Mouse (Mus musculus) forebrain, embryonic 14.5 days (tissue): ENCODE data around the gene Svopl. TPM values are rescaled to one million over a fixed set of nuclear protein-coding genes. Genes with fewer than 3 reads are reported as not detected.

Experiments
- ATAC-seq: fragments of 200-750 bp; cut with Nextera tagmentation; 2 replicates; pipeline ENCODE4 v1.8.0; 2017; ENCODE audit warnings: mild to moderate bottlenecking, moderate library complexity
- DNase-seq: peaks from one replicate; pipeline ENCODE4 v3.0.0-alpha.2; 2015; ENCODE audit warnings: low spot score
- H3K27ac ChIP-seq: fragments of 300-500 bp; sonication (generic); 2 replicates; pipeline ENCODE4 v1.5.1; 2014; ENCODE audit warnings: low read depth, mild to moderate bottlenecking, control low read depth, low read length, moderate library complexity
- H3K27me3 ChIP-seq: fragments of 300-500 bp; sonication (generic); replicated peaks from 2 replicates; pipeline ENCODE4 v1.6.1; 2014; ENCODE audit warnings: low read length, control low read depth, mixed read lengths; ENCODE audit not compliant: control insufficient read depth, insufficient read depth
- H3K36me3 ChIP-seq: fragments of 300-500 bp; sonication (generic); 2 replicates; pipeline ENCODE4 v1.6.1; 2014; ENCODE audit warnings: low read length, control low read depth; ENCODE audit not compliant: control insufficient read depth, insufficient read depth
- H3K4me1 ChIP-seq: fragments of 300-500 bp; sonication (generic); 2 replicates; pipeline ENCODE4 v1.6.1; 2014; ENCODE audit warnings: antibody characterized with exemption, low read length, control low read depth; ENCODE audit not compliant: control insufficient read depth, insufficient read depth
- H3K4me2 ChIP-seq: fragments of 300-500 bp; sonication (generic); 2 replicates; pipeline ENCODE4 v1.6.1; 2014; ENCODE audit warnings: mild to moderate bottlenecking, control low read depth, low read length
- H3K4me3 ChIP-seq: fragments of 300-500 bp; sonication (generic); 2 replicates; pipeline ENCODE4 v1.5.1; 2014; ENCODE audit warnings: low read depth, low read length, control low read depth
- H3K9ac ChIP-seq: fragments of 300-500 bp; sonication (generic); 2 replicates; pipeline ENCODE4 v1.6.1; 2014; ENCODE audit warnings: mild to moderate bottlenecking, low read length, control low read depth, moderate library complexity
- H3K9me3 ChIP-seq: fragments of 300-500 bp; sonication (generic); replicated peaks from 2 replicates; pipeline ENCODE4 v1.6.1; 2016; ENCODE audit warnings: low read length, control low read depth, mixed read lengths; ENCODE audit not compliant: control insufficient read depth
- WGBS: fragments of 180-500 bp; shearing (Covaris S2); extraction: QIAGEN DNeasy Blood & Tissue Kit; methylation state at CpG from one replicate; pipeline ENCODE4 v1.1.7; 2014; 5-methylcytosine and 5-hydroxymethylcytosine counted together
- polyA plus RNA-seq: library from polyadenylated mRNA; unstranded; fragments of >200 nt; fragmentation: Nextera tagmentation; extraction: Ambion mirVana; gene quantifications from 2 replicates; pipeline ENCODE4 v1.2.1, GENCODE M21; 2014

Gene Svopl
- polyA plus RNA-seq, 1 experiment from 2014 or later = 0.58 TPM

DNA sequence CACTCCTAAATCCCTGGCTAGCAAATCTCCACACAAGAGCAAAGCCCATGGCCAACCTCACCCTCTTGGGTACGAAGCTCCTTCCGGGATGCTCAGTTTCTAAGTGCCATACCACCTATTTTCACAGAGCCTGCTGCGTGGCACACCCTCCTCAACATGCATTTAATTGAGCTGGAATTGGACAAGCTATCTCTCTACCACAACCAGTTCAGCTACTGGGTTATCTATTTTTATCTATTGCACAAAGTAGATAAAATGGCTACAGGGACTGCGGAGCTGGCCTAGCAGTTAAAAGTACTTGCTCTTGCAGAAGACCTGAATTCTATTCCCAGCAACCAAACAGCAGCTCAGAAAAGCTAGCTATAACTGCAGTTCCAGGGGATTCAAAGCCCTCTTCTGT is 24.5 kb upstream of the Svopl start:
- Histone ChIP-seq H3K27me3 (no peaks in the 10 kb centered on the region), H3K4me1 (no peaks in the 10 kb centered on the region), H3K4me2 (no peak overlapping the region), H3K4me3 (no peak overlapping the region), H3K27ac (no peak overlapping the region), H3K9me3 (no peaks in the 10 kb centered on the region), H3K9ac (no peak overlapping the region), H3K36me3 (no peaks in the 10 kb centered on the region)
- 91% methylated on average over 4 of the region's 4 CpGs for WGBS
- DNase-seq (no peak), ATAC-seq (no peak)

DNA sequence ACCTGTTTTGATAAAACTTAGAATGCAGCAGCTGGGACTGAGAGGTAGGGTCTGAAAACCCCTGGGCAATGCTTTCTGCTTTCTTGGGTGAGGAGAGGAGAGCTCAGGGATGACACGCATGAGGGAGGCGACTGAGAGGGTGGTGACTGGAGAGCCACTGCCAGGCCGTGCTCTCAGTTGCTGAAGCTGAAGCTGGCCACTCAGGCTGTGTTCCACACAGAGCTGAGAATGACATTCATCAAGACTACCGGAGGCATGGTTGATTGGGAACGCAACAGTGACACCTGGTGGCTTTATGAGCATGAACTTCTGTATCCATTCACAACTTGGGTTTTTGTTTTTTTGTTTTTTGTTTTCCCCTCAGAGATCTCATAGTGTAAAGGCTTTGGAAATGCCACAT is 19.4 kb upstream of the Svopl start:
- no peaks in the 10 kb centered on the region for H3K27me3 ChIP-seq
- no peaks in the 10 kb centered on the region for H3K9me3 ChIP-seq
- H3K27ac ChIP-seq = no peak overlapping the region
- 0% methylated on average over 5 of the region's 5 CpGs for WGBS
- DNase-seq = peak; percentile 92
- 0 out of 2 replicates have a peak, but pooled peaks cover 2% of the 10 kb centered on the region for H3K4me1 ChIP-seq
- H3K4me3 ChIP-seq = no peak overlapping the region
- ATAC-seq = peak; percentile 94
- H3K9ac ChIP-seq = no peak overlapping the region
- H3K36me3 ChIP-seq = no peaks in the 10 kb centered on the region
- no peak overlapping the region for H3K4me2 ChIP-seq

DNA sequence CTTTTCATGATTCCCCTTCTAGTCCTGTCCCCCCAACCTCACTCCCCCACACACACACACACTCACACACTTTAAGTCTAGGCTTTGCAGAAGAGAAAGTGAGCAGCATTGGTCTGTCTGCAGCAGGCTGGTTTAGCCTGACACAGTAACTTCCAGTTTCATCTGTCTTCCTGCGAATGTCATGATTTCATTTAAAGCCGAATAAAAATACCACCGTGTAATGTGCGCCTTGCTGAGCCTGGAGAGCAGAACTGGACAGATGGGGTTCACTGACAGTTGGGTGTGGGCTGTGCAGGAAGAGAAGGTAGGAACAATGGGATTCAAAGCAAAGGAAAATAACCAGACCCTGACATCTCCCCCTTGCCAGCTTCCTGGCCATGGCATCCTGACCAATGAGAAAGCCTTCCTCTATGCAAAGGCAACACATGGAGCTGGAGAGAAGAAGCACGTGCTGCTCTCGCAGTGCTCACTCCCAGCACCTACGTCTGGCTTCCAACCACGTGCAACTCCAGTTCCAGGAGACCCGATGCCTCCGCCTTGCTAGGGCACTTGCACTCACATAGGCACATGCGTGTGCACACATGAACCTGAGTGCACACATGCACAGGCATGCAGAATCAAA is 18.8 kb upstream of the Svopl start:
- WGBS = 76% methylated on average over 11 of the region's 11 CpGs
- H3K4me1 ChIP-seq = 0 out of 2 replicates have a peak, but pooled peaks cover 2% of the 10 kb centered on the region
- no peaks in the 10 kb centered on the region for H3K9me3 ChIP-seq
- peak; percentile 63; the same call in 1 of the 2 replicates for ATAC-seq
- H3K4me2 ChIP-seq = no peak overlapping the region
- no peaks in the 10 kb centered on the region for H3K27me3 ChIP-seq
- no peak overlapping the region for H3K27ac ChIP-seq
- H3K4me3 ChIP-seq = no peak overlapping the region
- no peaks in the 10 kb centered on the region for H3K36me3 ChIP-seq
- no peak overlapping the region for H3K9ac ChIP-seq
- peak; percentile 4 for DNase-seq

DNA sequence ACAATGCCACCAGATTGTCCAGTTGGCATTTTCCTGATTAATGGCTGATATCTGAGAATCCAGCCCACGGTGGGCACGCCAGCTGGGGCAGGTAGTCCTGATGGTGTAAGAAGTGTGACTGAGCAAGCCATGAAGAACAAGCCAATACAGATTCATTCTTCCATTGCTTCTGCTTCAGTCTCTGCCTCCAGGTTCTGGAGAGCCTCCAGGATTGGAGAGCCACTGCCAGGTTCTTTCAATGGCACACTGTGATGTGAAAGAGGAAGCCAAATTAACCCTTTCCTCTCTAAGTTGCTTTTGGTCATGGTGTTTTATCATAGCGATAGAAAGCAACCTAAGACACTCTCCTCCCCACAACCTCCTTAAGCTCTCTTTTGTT is 18.3 kb upstream of the Svopl start:
- ATAC-seq = peak; percentile 60; the same call in 1 of the 2 replicates
- H3K27me3 ChIP-seq = no peaks in the 10 kb centered on the region
- H3K4me3 ChIP-seq = no peak overlapping the region
- H3K27ac ChIP-seq = no peak overlapping the region
- DNase-seq = peak; percentile 72
- H3K9me3 ChIP-seq = no peaks in the 10 kb centered on the region
- H3K4me1 ChIP-seq = 0 out of 2 replicates have a peak, but pooled peaks cover 2% of the 10 kb centered on the region
- H3K9ac ChIP-seq = no peak overlapping the region
- no peak overlapping the region for H3K4me2 ChIP-seq
- H3K36me3 ChIP-seq = no peaks in the 10 kb centered on the region
- 58% methylated on average over 3 of the region's 3 CpGs for WGBS

DNA sequence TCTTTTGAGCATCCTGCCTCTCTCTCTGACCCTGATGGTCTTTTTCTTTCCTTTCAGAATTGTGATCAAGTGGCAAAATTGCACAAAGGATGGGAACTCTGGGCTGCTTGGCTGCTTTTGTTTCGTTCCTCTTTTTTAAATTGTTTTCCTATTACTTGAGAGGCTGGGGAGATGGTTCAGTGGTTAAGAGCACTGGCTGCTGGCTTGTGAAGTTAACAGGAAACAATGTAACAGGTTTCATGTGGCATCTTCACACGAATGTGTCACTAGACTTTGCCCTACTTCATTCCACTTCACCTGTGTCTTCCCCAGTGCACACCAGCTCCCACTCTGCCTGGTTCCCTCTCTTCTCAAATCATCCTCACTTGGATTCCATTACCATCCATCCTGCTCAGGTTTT is 17.8 kb upstream of the Svopl start:
- Histone ChIP-seq H3K9me3 (no peaks in the 10 kb centered on the region), H3K4me2 (no peak overlapping the region), H3K27ac (no peak overlapping the region), H3K27me3 (no peaks in the 10 kb centered on the region), H3K4me1 (0 out of 2 replicates have a peak, but pooled peaks cover 2% of the 10 kb centered on the region), H3K36me3 (no peaks in the 10 kb centered on the region), H3K4me3 (no peak overlapping the region), H3K9ac (no peak overlapping the region)
- 72% methylated on average over 2 of the region's 2 CpGs for WGBS
- ATAC-seq = no peak
- no peak for DNase-seq

DNA sequence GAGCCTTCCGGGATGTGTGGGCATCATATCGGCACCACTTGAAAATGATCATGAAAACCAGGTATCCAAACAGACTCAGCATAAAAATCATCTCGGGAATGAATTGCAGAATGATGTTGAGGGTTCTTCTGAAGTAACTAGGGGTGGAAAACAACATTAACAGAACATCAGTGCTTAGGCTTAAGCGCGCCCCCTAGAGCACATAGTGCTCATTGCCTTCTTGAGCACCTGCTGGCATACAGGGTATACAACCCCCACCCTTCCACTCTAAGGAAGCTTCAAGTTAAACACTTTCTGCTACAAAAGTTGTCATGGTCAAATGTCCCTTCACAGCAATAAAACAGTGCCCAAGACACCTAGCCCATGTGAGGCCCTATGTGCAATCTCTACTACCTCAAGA is 12.0 kb upstream of the Svopl start:
- no peaks in the 10 kb centered on the region for H3K4me1 ChIP-seq
- no peak overlapping the region for H3K4me2 ChIP-seq
- H3K9me3 ChIP-seq = no peaks in the 10 kb centered on the region
- no peak overlapping the region for H3K4me3 ChIP-seq
- no peak overlapping the region for H3K9ac ChIP-seq
- H3K27ac ChIP-seq = no peak overlapping the region
- ATAC-seq (no peak), DNase-seq (no peak)
- H3K36me3 ChIP-seq = no peaks in the 10 kb centered on the region
- WGBS = 61% methylated on average over 5 of the region's 5 CpGs
- H3K27me3 ChIP-seq = no peaks in the 10 kb centered on the region

DNA sequence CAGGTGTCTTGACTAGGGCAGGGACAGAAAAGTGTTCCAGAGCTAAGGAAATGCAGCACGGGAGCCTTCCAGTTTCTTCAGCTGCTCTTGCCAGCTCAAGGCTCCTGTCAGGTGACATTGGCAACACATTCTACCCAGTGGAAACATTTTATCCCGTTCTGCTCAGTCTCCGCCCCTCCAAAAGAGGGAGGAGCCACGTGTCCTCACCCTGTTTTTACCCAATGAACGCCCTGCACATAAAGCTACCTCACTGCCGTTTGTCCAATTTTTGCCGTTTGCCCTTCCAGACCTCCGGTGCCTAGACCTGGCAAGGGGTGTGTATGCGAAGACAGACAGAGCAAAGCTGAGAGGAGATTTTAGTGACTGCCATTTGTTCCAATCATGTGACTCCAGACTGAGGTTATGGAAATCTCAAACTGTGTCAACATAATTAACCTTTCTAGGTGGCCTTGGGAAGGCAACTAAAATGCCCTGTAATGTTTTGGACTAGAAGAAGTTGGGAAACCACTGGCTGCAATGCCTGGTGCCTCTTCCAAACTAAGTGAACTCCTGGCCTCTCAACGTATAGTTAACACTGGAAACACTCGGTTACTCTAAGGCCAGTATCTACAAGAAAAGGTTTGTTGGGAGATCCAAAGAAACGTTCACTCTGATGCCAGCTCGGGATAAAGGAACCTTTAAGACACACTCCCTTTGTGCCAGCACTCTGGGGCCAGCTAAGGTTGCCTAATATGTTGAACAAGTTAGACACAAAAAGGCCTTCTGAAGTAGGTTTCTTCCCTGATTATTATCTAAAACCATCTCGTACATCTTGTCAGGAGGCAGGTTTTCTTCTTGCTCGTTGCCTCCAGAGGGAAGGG is 8.9 kb upstream of the Svopl start:
- H3K27ac ChIP-seq = no peak overlapping the region
- no peak overlapping the region for H3K4me3 ChIP-seq
- H3K9me3 ChIP-seq = no peaks in the 10 kb centered on the region
- no peak for DNase-seq
- no peak overlapping the region for H3K4me2 ChIP-seq
- no peaks in the 10 kb centered on the region for H3K36me3 ChIP-seq
- WGBS = 85% methylated on average over 15 of the region's 15 CpGs
- no peaks in the 10 kb centered on the region for H3K27me3 ChIP-seq
- ATAC-seq = no peak
- H3K9ac ChIP-seq = no peak overlapping the region
- no peaks in the 10 kb centered on the region for H3K4me1 ChIP-seq

DNA sequence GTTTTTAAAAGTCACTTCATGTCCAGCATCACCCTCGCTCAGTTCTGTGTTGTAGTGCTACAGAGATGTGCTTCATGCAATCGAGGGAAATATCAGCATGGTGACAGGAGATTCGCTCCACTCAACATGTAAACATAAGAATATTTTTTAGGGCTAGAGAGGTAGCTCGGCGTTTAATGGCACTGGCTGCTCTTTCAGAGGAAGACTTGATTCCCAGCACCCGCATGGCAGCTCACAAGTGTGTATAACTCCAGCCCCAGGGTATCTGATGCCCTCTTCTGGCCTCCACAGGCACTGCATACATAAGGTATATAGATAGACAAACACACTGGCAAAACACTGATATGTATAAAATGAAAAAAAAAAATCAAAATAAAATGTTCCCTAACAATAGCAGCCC is 2.8 kb upstream of the Svopl start:
- no peak overlapping the region for H3K4me3 ChIP-seq
- H3K9ac ChIP-seq = no peak overlapping the region
- H3K27ac ChIP-seq = no peak overlapping the region
- WGBS = 92% methylated on average over 6 of the region's 6 CpGs
- DNase-seq (no peak), ATAC-seq (no peak)
- no peaks in the 10 kb centered on the region for H3K9me3 ChIP-seq
- no peaks in the 10 kb centered on the region; the same call in 1 of the 2 replicates for H3K4me1 ChIP-seq
- no peaks in the 10 kb centered on the region for H3K36me3 ChIP-seq
- H3K27me3 ChIP-seq = no peaks in the 10 kb centered on the region
- no peak overlapping the region for H3K4me2 ChIP-seq
